Mouse (Mus musculus): ENCODE results near the gene Slu7. TPM values are rescaled to one million over a fixed set of nuclear protein-coding genes. Genes with fewer than 3 reads are reported as not detected.

Gene Slu7
- 56.8 and 58.0 TPM in 2 replicates for polyA plus RNA-seq (2015; fragmentation: Nextera tagmentation; extraction: Ambion mirVana)

DNA sequence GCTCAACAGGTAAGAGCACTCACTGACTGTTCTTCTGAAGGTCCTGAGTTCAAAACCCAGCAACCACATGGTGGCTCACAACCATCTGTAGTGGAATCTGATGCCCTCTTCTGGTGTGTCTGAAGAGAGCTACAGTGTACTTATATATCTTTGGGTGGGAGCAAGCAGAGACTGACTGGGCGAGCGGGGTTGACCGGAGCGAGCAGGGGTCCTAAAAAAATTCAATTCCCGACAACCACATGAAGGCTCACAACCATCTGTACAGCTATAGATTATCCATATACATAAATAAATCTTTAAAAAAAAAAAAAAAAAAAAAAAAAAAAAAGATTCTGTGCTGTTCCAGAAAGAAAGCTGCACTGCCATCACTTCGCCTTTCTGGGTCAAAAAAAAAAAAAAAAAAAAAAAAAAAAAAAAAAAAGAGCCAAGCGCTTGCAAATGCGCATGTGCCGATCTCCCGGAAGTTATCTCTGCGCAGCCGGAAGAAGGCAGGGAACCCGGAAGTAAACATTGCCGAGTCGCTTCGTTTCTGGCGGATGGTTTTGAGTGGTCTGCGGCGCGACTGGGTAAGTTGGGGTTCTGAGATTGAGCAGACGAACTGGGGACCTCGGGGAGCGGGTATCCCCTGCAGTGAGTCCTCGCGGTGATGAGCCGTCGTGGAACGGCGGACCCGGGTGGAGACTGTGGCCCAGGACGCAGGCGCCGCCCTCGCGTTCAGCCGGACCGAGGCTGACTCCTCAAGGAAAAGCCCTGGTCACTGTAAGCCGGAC lies at the start of gene Slu7:
TSS of gene Slu7 (plus strand) at position 491 of the 770 bp plus-strand sequence.
- WGBS: 7% methylated on average over 38 of the region's 38 CpGs
- ATAC-seq (ENCODE audit: borderline replicate concordance, extremely low read depth, low FRiP score, low TSS enrichment): peak; percentile 84
- Histone ChIP-seq H3K36me3 (peaks cover 10% of the 10 kb centered on the region), H3K9me3 (no peaks in the 10 kb centered on the region), H3K9ac (peak within 1 kb of the TSS; percentile 70), H3K4me2 (peak within 1 kb of the TSS; percentile 56), H3K27ac (no peak within 1 kb of the TSS), H3K4me1 (peaks cover 7% of the 10 kb centered on the region; the same call in 1 of the 2 replicates), H3K27me3 (no peaks in the 10 kb centered on the region), H3K4me3 (peak within 1 kb of the TSS; percentile 83)

DNA sequence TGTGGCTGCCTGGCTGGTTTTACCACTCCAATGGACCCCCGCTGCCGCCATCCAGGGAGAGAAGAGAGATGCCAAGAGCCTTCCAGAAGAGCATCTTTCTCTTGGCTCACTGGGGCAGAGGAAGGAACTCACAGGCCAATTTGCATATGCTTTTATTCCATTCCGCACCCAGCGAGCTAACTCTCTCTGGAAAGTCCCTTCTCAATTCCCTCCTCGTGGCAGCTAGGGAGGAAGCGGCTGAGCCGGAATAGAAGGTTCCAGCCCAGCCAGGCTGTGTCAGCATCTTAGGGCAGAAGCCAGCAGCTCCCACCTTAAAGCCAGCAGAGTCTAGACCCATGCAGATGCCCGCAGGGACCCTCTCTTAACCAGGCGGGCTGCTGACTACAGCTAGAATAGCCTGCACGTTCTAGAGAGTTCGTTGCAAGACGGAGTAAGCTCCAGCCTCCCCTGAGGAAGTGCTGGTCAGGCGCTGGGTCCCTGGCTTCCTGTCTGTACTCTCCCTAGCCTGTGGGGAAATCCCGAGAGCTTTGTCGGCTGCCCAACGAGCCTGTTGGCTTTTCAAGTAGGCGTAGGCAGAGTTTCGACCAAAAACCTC lies 48.4 kb upstream of the Slu7 start:
- Histone ChIP-seq H3K36me3 (no peaks in the 10 kb centered on the region), H3K4me3 (peak overlapping the region; percentile 34), H3K4me1 (peaks cover 13% of the 10 kb centered on the region), H3K27me3 (no peaks in the 10 kb centered on the region), H3K4me2 (peak overlapping the region; percentile 68), H3K9ac (peak overlapping the region; percentile 42), H3K9me3 (no peaks in the 10 kb centered on the region), H3K27ac (peak overlapping the region; percentile 86)
- under 1% methylated on average over 18 of the region's 18 CpGs for WGBS
- ATAC-seq (ENCODE audit: borderline replicate concordance, extremely low read depth, low FRiP score, low TSS enrichment): peak; percentile 90

DNA sequence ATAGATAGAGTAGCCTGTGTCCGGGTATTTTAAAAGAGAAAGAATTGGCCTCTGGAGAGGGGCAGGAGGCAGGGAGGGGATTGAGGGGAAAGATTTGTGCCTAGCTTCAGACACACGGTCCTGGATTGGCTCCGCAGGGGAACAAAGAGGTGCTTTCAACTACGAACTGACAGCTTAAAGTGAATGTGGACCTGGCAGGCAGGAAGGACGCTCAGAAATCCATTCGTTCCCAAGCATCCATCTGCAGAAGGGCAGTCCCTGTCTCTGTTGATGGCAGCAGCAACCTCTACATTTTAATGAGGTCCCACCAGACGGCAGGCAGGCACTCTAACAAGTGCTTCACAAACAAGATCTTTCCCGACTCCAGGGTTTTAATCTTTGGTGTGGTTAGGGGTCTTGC lies 47.8 kb upstream of the Slu7 start:
- H3K4me1 ChIP-seq: peaks cover 13% of the 10 kb centered on the region
- 5% methylated on average over 8 of the region's 8 CpGs for WGBS
- H3K36me3 ChIP-seq: no peaks in the 10 kb centered on the region
- no peak for ATAC-seq (ENCODE audit: borderline replicate concordance, extremely low read depth, low FRiP score, low TSS enrichment)
- peak overlapping the region; percentile 86 for H3K27ac ChIP-seq
- H3K9ac ChIP-seq: peak overlapping the region; percentile 42; the same call in 1 of the 2 replicates
- H3K4me2 ChIP-seq: peak overlapping the region; percentile 68
- H3K4me3 ChIP-seq: peak overlapping the region; percentile 34
- no peaks in the 10 kb centered on the region for H3K27me3 ChIP-seq
- H3K9me3 ChIP-seq: no peaks in the 10 kb centered on the region

DNA sequence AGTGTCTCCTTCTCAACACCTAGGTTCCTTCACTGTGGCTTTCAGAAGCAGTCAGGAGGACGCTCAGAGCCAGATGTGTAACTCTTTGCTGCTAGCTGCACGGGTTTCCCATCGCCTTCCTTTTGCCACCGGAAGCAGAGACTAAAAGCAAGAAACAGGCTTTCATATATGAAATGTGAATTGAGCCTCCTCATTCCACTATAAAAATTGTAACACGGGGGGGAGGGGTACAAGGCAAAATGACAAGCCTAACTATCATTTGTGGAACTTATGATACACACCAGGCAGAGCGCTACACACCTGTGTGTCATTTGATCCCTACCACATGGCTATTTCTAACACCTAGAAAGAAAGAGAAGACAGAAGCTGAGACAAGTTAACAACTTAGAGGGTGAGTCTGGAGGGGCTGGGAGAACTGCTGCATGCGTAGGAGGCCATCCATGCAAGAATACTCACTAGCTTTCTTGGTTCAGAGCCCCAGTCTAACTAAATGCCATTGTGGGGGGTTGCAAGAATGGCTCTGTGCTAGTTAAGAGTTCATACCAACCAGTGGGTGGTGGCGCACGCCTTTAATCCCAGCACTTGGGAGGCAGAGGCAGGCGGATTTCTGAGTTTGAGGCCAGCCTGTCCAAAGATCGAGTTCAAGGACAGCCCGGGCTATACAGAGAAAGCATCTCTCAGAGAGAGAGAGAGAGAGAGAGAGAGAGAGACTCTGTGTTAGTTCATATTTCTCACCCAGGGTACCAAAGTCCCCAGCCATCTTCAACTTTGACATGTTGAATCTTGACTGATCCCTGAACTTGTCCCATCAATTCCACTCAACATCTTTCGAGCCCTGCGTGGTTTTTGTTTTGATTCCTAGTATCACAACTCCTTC lies 46.3 kb upstream of the Slu7 start:
- Histone ChIP-seq H3K27me3 (no peaks in the 10 kb centered on the region), H3K4me3 (no peak overlapping the region), H3K4me1 (peaks cover 13% of the 10 kb centered on the region), H3K9ac (no peak overlapping the region), H3K36me3 (no peaks in the 10 kb centered on the region), H3K4me2 (no peak overlapping the region), H3K27ac (no peak overlapping the region), H3K9me3 (no peaks in the 10 kb centered on the region)
- 89% methylated on average over 14 of the region's 14 CpGs for WGBS
- ATAC-seq (ENCODE audit: borderline replicate concordance, extremely low read depth, low FRiP score, low TSS enrichment): no peak

DNA sequence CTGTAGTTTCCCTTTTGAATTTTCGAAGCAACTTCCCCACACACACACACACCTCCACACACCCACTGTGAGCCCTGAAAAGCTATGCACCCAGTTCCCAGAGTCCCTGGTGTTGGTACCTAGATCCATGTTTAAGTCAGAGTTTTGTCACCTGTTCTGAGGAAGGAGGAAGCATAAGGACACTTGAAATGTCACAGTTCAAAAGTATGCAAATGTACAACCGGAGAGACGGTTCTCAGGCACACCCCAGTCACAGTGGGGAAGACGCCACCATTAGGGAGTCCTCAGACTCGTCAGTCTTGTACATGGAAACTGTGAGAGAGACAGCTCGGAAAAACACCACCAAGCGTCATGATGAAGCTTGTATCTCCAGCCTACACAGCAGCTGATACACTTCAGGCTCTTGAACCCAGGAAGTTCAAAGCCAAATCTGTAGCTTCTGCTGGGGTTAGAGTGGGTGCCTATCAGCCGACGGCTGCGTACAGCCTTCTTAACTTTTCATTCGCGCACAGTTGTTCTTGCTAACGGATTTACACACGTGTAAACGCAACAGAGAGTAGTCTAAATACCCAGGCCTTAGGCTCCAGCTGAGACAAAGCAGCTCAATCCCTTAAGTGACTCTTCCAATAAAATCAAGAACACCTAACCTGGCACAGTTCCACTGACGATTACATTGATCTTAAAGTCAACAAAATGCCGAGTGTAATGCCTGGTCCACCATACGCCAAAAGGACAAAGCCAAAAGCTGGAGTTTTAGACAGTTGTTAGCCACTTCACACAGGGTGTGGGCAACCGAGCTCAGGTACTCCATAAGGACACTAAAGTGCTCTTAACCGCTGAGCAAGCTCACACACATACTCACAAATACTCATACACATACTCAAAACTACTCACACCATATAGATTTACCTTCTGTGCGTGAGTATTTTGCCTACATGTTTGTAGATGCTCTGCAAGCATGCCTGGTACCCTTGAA lies 45.1 kb upstream of the Slu7 start:
- H3K9ac ChIP-seq: no peak overlapping the region
- peaks cover 13% of the 10 kb centered on the region for H3K4me1 ChIP-seq
- H3K4me2 ChIP-seq: no peak overlapping the region
- H3K4me3 ChIP-seq: no peak overlapping the region
- H3K36me3 ChIP-seq: no peaks in the 10 kb centered on the region
- no peak for ATAC-seq (ENCODE audit: borderline replicate concordance, extremely low read depth, low FRiP score, low TSS enrichment)
- no peak overlapping the region for H3K27ac ChIP-seq
- WGBS: 66% methylated on average over 21 of the region's 21 CpGs
- H3K9me3 ChIP-seq: no peaks in the 10 kb centered on the region
- no peaks in the 10 kb centered on the region for H3K27me3 ChIP-seq

DNA sequence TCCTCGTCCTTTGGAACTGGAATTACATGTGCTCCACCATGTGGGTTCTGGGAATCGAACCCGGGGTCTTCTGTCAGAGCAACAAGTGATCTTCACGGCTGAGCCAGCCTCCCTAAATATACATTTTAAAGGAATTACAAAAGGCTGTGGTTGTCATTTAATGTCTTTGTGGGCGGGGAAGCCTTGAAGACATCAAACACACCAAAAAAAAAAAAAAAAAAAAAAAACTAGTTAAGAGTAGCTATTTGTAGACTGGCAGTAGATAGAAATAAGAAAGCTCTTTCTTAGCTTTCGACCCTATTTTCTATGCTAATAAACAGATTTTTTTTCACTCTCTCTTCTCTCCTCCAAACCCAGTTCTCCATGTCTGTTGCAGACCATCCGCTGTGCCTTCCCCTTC lies 44.4 kb upstream of the Slu7 start:
- Histone ChIP-seq H3K36me3 (no peaks in the 10 kb centered on the region), H3K27me3 (no peaks in the 10 kb centered on the region), H3K27ac (no peak overlapping the region), H3K4me2 (no peak overlapping the region), H3K4me3 (no peak overlapping the region), H3K9ac (no peak overlapping the region), H3K4me1 (peaks cover 13% of the 10 kb centered on the region), H3K9me3 (no peaks in the 10 kb centered on the region)
- ATAC-seq (ENCODE audit: borderline replicate concordance, extremely low read depth, low FRiP score, low TSS enrichment): no peak
- WGBS: 79% methylated on average over 7 of the region's 7 CpGs

DNA sequence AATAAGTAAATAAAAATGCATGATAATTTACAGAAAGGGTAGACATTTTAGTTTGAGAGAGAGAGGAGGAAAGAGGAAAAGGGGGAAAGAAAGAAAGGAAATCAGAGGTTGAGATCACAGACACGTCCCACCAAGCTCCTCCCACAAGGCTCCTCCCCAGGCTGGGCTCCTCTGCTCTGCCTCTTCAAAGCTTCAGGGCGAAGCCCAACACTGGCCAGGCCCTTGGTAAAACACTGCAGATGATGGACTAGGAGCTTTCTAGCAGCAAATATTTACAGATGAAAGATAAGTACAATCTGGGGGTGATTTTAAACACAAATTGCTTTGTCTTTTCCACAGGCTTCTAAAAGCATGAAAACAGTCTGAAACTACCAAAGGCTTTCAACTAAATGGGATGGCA lies 40.8 kb upstream of the Slu7 start:
- no peak overlapping the region for H3K4me2 ChIP-seq
- H3K9me3 ChIP-seq: no peaks in the 10 kb centered on the region
- H3K4me1 ChIP-seq: no peaks in the 10 kb centered on the region
- H3K36me3 ChIP-seq: no peaks in the 10 kb centered on the region
- 29% methylated on average over 2 of the region's 2 CpGs for WGBS
- ATAC-seq (ENCODE audit: borderline replicate concordance, extremely low read depth, low FRiP score, low TSS enrichment): no peak
- H3K4me3 ChIP-seq: no peak overlapping the region
- no peak overlapping the region for H3K9ac ChIP-seq
- no peaks in the 10 kb centered on the region for H3K27me3 ChIP-seq
- H3K27ac ChIP-seq: no peak overlapping the region

DNA sequence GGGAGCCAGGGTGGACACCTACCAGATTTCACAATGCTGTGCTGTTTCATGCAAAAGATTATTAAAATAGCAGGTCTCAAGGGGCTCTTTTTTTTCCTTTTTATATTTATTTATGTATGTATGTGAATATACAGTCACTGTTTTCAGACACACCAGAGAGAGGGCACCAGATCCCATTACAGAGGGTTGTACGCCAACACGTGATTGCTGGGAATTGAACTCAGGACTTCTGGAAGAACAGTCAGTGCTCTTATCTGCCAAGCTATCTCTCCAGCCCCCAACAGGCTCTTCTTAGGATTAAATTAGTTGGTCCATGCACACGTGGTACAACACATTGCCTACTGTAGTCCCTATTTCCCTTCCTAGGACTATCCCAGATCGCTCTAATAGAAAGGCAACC lies 40.2 kb upstream of the Slu7 start:
- ATAC-seq (ENCODE audit: borderline replicate concordance, extremely low read depth, low FRiP score, low TSS enrichment): no peak
- H3K9me3 ChIP-seq: no peaks in the 10 kb centered on the region
- 79% methylated on average over 4 of the region's 4 CpGs for WGBS
- no peak overlapping the region for H3K27ac ChIP-seq
- H3K4me2 ChIP-seq: no peak overlapping the region
- no peak overlapping the region for H3K4me3 ChIP-seq
- no peaks in the 10 kb centered on the region for H3K36me3 ChIP-seq
- no peaks in the 10 kb centered on the region for H3K27me3 ChIP-seq
- H3K4me1 ChIP-seq: no peaks in the 10 kb centered on the region
- H3K9ac ChIP-seq: no peak overlapping the region

DNA sequence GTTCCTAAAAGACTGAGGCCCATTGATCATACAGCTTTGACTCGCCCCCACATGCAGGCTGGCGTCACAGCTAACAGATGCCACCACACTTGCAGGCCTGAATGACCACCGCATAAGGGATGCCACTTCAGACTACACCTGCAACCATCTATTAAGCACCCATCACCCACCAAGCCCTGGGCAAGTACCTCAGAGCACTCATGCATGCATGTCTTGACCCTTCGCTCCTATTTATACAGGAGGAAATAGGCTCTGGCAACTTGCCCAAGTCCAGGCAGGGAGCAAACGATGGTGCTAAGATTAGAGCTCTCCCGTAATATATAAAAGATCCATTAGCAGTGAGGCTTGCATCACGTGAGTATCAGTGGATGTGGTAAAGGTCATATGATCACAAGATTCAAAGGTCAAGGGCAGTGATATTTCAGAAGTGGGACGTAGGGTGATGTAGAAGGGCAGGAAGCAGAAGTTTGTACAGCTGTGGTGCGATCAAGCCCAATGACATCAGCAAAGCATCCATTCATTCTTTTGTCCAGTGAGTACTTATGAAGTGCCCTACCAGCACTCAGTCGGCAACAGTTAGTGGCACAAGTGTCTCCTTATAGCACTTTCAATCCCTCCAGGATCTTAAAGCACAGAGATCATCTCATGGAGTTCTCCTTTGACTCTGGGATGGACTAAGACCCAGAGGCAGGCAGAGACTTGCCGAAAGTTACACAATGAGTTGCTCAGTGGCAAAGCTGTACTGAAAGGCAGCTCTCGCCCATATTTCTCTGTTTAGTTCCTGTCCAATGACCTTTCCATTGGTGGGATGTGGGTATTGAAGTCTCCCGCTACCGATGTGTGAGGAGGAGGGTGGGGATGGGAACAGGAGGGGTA lies 38.2 kb upstream of the Slu7 start:
- Histone ChIP-seq H3K36me3 (no peaks in the 10 kb centered on the region), H3K4me1 (no peaks in the 10 kb centered on the region), H3K4me3 (no peak overlapping the region), H3K27me3 (no peaks in the 10 kb centered on the region), H3K9me3 (no peaks in the 10 kb centered on the region), H3K27ac (no peak overlapping the region), H3K9ac (no peak overlapping the region), H3K4me2 (no peak overlapping the region)
- no peak for ATAC-seq (ENCODE audit: borderline replicate concordance, extremely low read depth, low FRiP score, low TSS enrichment)
- WGBS: 49% methylated on average over 14 of the region's 14 CpGs

DNA sequence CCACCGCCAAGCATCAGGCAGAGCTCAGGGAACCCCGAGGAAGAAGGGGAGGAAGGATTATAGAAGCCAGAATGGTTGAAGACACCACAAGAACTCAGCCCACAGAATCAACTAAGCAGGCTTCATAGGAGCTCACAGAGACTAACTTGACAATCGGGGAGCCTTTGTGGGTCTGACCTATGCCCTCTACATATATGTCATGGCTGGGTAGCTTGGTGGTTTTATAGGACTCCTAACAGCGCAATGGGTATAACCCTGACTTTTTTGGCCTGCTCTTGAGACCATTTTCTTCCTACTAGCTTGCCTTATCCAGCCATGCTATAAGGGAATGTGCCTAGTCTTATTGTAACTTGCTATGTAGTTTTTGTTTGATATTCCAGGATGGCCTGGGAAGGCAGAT lies 37.3 kb upstream of the Slu7 start:
- 87% methylated on average over 4 of the region's 4 CpGs for WGBS
- no peak for ATAC-seq (ENCODE audit: borderline replicate concordance, extremely low read depth, low FRiP score, low TSS enrichment)
- Histone ChIP-seq H3K4me2 (no peak overlapping the region), H3K9ac (no peak overlapping the region), H3K27me3 (no peaks in the 10 kb centered on the region), H3K27ac (no peak overlapping the region), H3K4me1 (no peaks in the 10 kb centered on the region), H3K36me3 (no peaks in the 10 kb centered on the region), H3K9me3 (no peaks in the 10 kb centered on the region), H3K4me3 (no peak overlapping the region)

Measured in lung, embryonic 15.5 days (tissue).